Mouse (Mus musculus) liver, embryonic 14.5 days (tissue): ENCODE results near the gene Tulp1. TPM values are rescaled to one million over a fixed set of nuclear protein-coding genes. Genes with fewer than 3 reads are reported as not detected.

Experiments
- ATAC-seq: fragments of 200-750 bp; cut with Nextera tagmentation; 2 replicates; pipeline ENCODE4 v1.8.0; 2017; ENCODE audit warnings: moderate number of reproducible peaks, mild to moderate bottlenecking, moderate library complexity; ENCODE audit not compliant: insufficient read depth
- DNase-seq, 3 experiments: peaks; one replicate each; pipeline ENCODE4 v3.0.0-alpha.2; 2012 to 2013; ENCODE audit warnings: low read depth in 3 of 3, low spot score in 3 of 3
- H3K27ac ChIP-seq: fragments of 300-500 bp; sonication (generic); 2 replicates; pipeline ENCODE4 v1.5.1; 2014; ENCODE audit warnings: moderate library complexity, mild to moderate bottlenecking, control low read depth, inconsistent platforms
- H3K27me3 ChIP-seq: fragments of 300-500 bp; sonication (generic); 2 replicates; pipeline ENCODE4 v1.6.1; 2014; ENCODE audit warnings: mild to moderate bottlenecking, low read length, moderate library complexity; ENCODE audit not compliant: control insufficient read depth, insufficient read depth
- H3K36me3 ChIP-seq: fragments of 300-500 bp; sonication (generic); replicated peaks from 2 replicates; pipeline ENCODE4 v1.6.1; 2014; ENCODE audit warnings: low read depth; ENCODE audit not compliant: control insufficient read depth, insufficient read depth
- H3K4me1 ChIP-seq, 2 experiments: fragments of 200-500 bp in 1 of 2; fragments of 300-500 bp in 1 of 2; sonication (generic) in 1 of 2; replicated peaks; 2 replicates each; pipeline ENCODE4 v1.6.1; 2012 to 2014; ENCODE audit warnings: antibody characterized with exemption in 1 of 2, inconsistent platforms in 1 of 2, low read length in 1 of 2; ENCODE audit not compliant: control insufficient read depth in 2 of 2, insufficient read depth in 2 of 2
- H3K4me2 ChIP-seq: fragments of 300-500 bp; sonication (generic); 2 replicates; pipeline ENCODE4 v1.6.1; 2014; ENCODE audit warnings: low read depth, mild to moderate bottlenecking, control low read depth, moderate library complexity
- H3K4me3 ChIP-seq, 2 experiments: fragments of 200-500 bp in 1 of 2; fragments of 300-500 bp in 1 of 2; sonication (generic) in 1 of 2; 2 replicates each; pipeline ENCODE4 v1.5.1; 2012 to 2014; ENCODE audit warnings: low read depth in 2 of 2, low read length in 2 of 2, mild to moderate bottlenecking in 2 of 2, control low read depth in 1 of 2, inconsistent platforms in 1 of 2, moderate library complexity in 1 of 2; ENCODE audit not compliant: insufficient read depth in 1 of 2
- H3K9ac ChIP-seq: fragments of 300-500 bp; sonication (generic); replicated peaks from 2 replicates; pipeline ENCODE4 v1.6.1; 2014; ENCODE audit warnings: mild to moderate bottlenecking, control low read depth, moderate library complexity
- H3K9me3 ChIP-seq: fragments of 300-500 bp; sonication (generic); 2 replicates; pipeline ENCODE4 v1.6.1; 2016; ENCODE audit warnings: low read length, mixed read lengths; ENCODE audit not compliant: control insufficient read depth
- CTCF ChIP-seq: IDR thresholded peaks from 2 replicates; pipeline ENCODE4 v1.5.1; 2016; ENCODE audit warnings: antibody characterized with exemption, low read depth, control low read depth
- EP300 ChIP-seq: IDR thresholded peaks from 2 replicates; pipeline ENCODE4 v1.6.1; 2016; ENCODE audit warnings: antibody characterized with exemption, low read depth
- WGBS: fragments of 180-500 bp; shearing (Covaris S2); extraction: QIAGEN DNeasy Blood & Tissue Kit; methylation state at CpG from one replicate; pipeline ENCODE4 v1.1.7; 2014; ENCODE audit not compliant: insufficient replicate concordance; 5-methylcytosine and 5-hydroxymethylcytosine counted together
- polyA plus RNA-seq, 2 experiments: library from polyadenylated mRNA; depleted of rRNA in 1 of 2; stranded (reverse) in 1 of 2; unstranded in 1 of 2; fragments of >200 nt; fragmentation: Nextera tagmentation in 1 of 2; extraction: Ambion mirVana in 1 of 2; gene quantifications; 2 replicates each; pipeline versions ENCODE4 v1.2.1 to v1.2.3; 2012 to 2014

Gene Tulp1
- polyA plus RNA-seq, 2 experiments: 0.26 to 0.28 TPM

- Histone ChIP-seq H3K36me3 (no peaks in the 10 kb centered on the region), H3K9ac (no peak overlapping the region; the same call in 1 of the 2 replicates), H3K4me3 (no peak overlapping the region), H3K4me2 (no peak overlapping the region; the same call in 1 of the 2 replicates), H3K27me3 (no peaks in the 10 kb centered on the region), H3K4me1 (peaks cover 7 to 20% of the 10 kb centered on the region in 2 experiments), H3K27ac (no peak overlapping the region), H3K9me3 (no peaks in the 10 kb centered on the region)
- no peak for TF ChIP-seq CTCF
- TF ChIP-seq EP300: no peak
- no peak for ATAC-seq
- DNase-seq: no peak
- WGBS: 74% methylated on average over 5 of the region's 5 CpGs
Observed at GRCm38 (mm10) chr17:28311366-28312132, 53.5 kb downstream of the Tulp1 start.

GRCm38 (mm10) chr17:28310831-28311230 lies 54.2 kb downstream of the Tulp1 start:
- H3K27ac ChIP-seq: no peak overlapping the region
- no peaks in the 10 kb centered on the region for H3K9me3 ChIP-seq
- DNase-seq: no peak
- WGBS: 68% methylated on average over 3 of the region's 3 CpGs
- H3K27me3 ChIP-seq: no peaks in the 10 kb centered on the region
- H3K4me1 ChIP-seq: peaks cover 7 to 20% of the 10 kb centered on the region in 2 experiments
- ATAC-seq: no peak
- TF ChIP-seq CTCF (0 out of 2 replicates have a peak, but pooled peaks have one; percentile 1), EP300 (no peak)
- no peaks in the 10 kb centered on the region for H3K36me3 ChIP-seq
- H3K4me2 ChIP-seq: no peak overlapping the region
- no peak overlapping the region for H3K9ac ChIP-seq
- H3K4me3 ChIP-seq: no peak overlapping the region

GRCm38 (mm10) chr17:28308297-28309195 lies 56.5 kb downstream of the Tulp1 start:
- TF ChIP-seq CTCF (peak; percentile 91), EP300 (no peak)
- no peaks in the 10 kb centered on the region for H3K36me3 ChIP-seq
- H3K27ac ChIP-seq: no peak overlapping the region
- H3K4me3 ChIP-seq: 0 out of 4 replicates have a peak overlapping the region, but pooled peaks of 1 of the 2 experiments have one; percentile 10
- ATAC-seq (no peak), DNase-seq (peak; percentile 69 to 72 (median 71))
- no peaks in the 10 kb centered on the region for H3K9me3 ChIP-seq
- peak overlapping the region; percentile 32 for H3K4me2 ChIP-seq
- peaks cover 4 to 15% of the 10 kb centered on the region in 2 experiments for H3K4me1 ChIP-seq
- 9% methylated on average over 18 of the region's 18 CpGs for WGBS
- no peaks in the 10 kb centered on the region for H3K27me3 ChIP-seq
- H3K9ac ChIP-seq: no peak overlapping the region

GRCm38 (mm10) chr17:28305172-28305571 lies 59.9 kb downstream of the Tulp1 start:
- no peaks in the 10 kb centered on the region for H3K9me3 ChIP-seq
- no peak overlapping the region for H3K27ac ChIP-seq
- TF ChIP-seq CTCF (no peak), EP300 (no peak)
- ATAC-seq (no peak), DNase-seq (no peak)
- H3K4me3 ChIP-seq: no peak overlapping the region
- H3K36me3 ChIP-seq: no peaks in the 10 kb centered on the region
- peaks cover 0 to 5% of the 10 kb centered on the region in 2 experiments; a peak in 2 of 4 replicates for H3K4me1 ChIP-seq
- H3K4me2 ChIP-seq: no peak overlapping the region
- H3K27me3 ChIP-seq: no peaks in the 10 kb centered on the region
- WGBS: 58% methylated on average over 10 of the region's 10 CpGs
- H3K9ac ChIP-seq: no peak overlapping the region

Other genes with a start within 250 kb of the Tulp1 start
- gene Scube3, start 223.1 kb downstream of the Tulp1 start, polyA plus RNA-seq (2012; rRNA removed): 0.30 and 0.33 TPM in 2 replicates
- 0.16 and 0.23 TPM in 2 replicates for gene Scube3, start 223.1 kb downstream of the Tulp1 start, polyA plus RNA-seq (2014; fragmentation: Nextera tagmentation; extraction: Ambion mirVana)
- gene Zfp523, start 188.1 kb downstream of the Tulp1 start, polyA plus RNA-seq (2012; rRNA removed): 6.1 and 7.5 TPM in 2 replicates
- gene Zfp523, start 188.1 kb downstream of the Tulp1 start, polyA plus RNA-seq (2014; fragmentation: Nextera tagmentation; extraction: Ambion mirVana): 4.3 and 5.4 TPM in 2 replicates
- gene Def6, start 157.4 kb downstream of the Tulp1 start, polyA plus RNA-seq (2012; rRNA removed): 6.6 and 10.4 TPM in 2 replicates
- gene Def6, start 157.4 kb downstream of the Tulp1 start, polyA plus RNA-seq (2014; fragmentation: Nextera tagmentation; extraction: Ambion mirVana): 5.5 and 5.7 TPM in 2 replicates
- 5.6 and 6.5 TPM in 2 replicates for gene Ppard, start 132.5 kb downstream of the Tulp1 start, polyA plus RNA-seq (2012; rRNA removed)
- 0.76 and 0.92 TPM in 2 replicates for gene Ppard, start 132.5 kb downstream of the Tulp1 start, polyA plus RNA-seq (2014; fragmentation: Nextera tagmentation; extraction: Ambion mirVana)
- 4.5 and 5.5 TPM in 2 replicates for gene Fance, start 51.7 kb downstream of the Tulp1 start, polyA plus RNA-seq (2012; rRNA removed)
- gene Fance, start 51.7 kb downstream of the Tulp1 start, polyA plus RNA-seq (2014; fragmentation: Nextera tagmentation; extraction: Ambion mirVana): 9.4 and 10.4 TPM in 2 replicates
- 1,169 and 1,992 TPM in 2 replicates for gene Rpl10a, start 36.8 kb downstream of the Tulp1 start, polyA plus RNA-seq (2012; rRNA removed)
- 506 and 510 TPM in 2 replicates for gene Rpl10a, start 36.8 kb downstream of the Tulp1 start, polyA plus RNA-seq (2014; fragmentation: Nextera tagmentation; extraction: Ambion mirVana)
- gene Tead3, start 14.4 kb downstream of the Tulp1 start, polyA plus RNA-seq (2012; rRNA removed): 2.0 and 2.2 TPM in 2 replicates
- 0.52 and 0.63 TPM in 2 replicates for gene Tead3, start 14.4 kb downstream of the Tulp1 start, polyA plus RNA-seq (2014; fragmentation: Nextera tagmentation; extraction: Ambion mirVana)
- gene Fkbp5, start 152.3 kb upstream of the Tulp1 start, polyA plus RNA-seq (2012; rRNA removed): 5.3 and 7.3 TPM in 2 replicates
- gene Fkbp5, start 152.3 kb upstream of the Tulp1 start, polyA plus RNA-seq (2014; fragmentation: Nextera tagmentation; extraction: Ambion mirVana): 3.5 and 3.6 TPM in 2 replicates
- 0.03 TPM in 1 of 2 replicates, not detected in the other for gene Armc12, start 165.6 kb upstream of the Tulp1 start, polyA plus RNA-seq (2012; rRNA removed)
- gene Armc12, start 165.6 kb upstream of the Tulp1 start, polyA plus RNA-seq (2014; fragmentation: Nextera tagmentation; extraction: Ambion mirVana): not detected in 2 replicates
- not detected in 2 replicates for gene Clpsl2, start 184.2 kb upstream of the Tulp1 start, polyA plus RNA-seq (2012; rRNA removed)
- gene Clpsl2, start 184.2 kb upstream of the Tulp1 start, polyA plus RNA-seq (2014; fragmentation: Nextera tagmentation; extraction: Ambion mirVana): not detected in 2 replicates
- 1.2 and 3.3 TPM in 2 replicates for gene Clps, start 195.5 kb upstream of the Tulp1 start, polyA plus RNA-seq (2012; rRNA removed)
- 2.9 and 3.7 TPM in 2 replicates for gene Clps, start 195.5 kb upstream of the Tulp1 start, polyA plus RNA-seq (2014; fragmentation: Nextera tagmentation; extraction: Ambion mirVana)
- not detected in 2 replicates for gene Lhfpl5, start 210.4 kb upstream of the Tulp1 start, polyA plus RNA-seq (2012; rRNA removed)
- not detected in 2 replicates for gene Lhfpl5, start 210.4 kb upstream of the Tulp1 start, polyA plus RNA-seq (2014; fragmentation: Nextera tagmentation; extraction: Ambion mirVana)